ENCODE assay signal across 19 mouse cellular contexts in genomic region chr3:122408798-122409311, GRCm38 (mm10).
DNase-seq lines count a peak whose midpoint lies in the region; ATAC-seq and TF ChIP-seq lines count a peak whose summit lies in the region.
"Had no signal": no experiment of that assay in that cellular context is flagged by ENCODE, and none has a peak within 500 bp of the region (broad histone marks: within the 10 kb centered on the region; RNA-seq: fewer than 3 reads in every experiment).

No protein-coding gene starts in this region.

- WGBS in kidney, postnatal 0 days, result 27% methylated on average over 15 of the region's 15 CpGs
- 61% methylated on average over 15 of the region's 15 CpGs for WGBS in lung, embryonic 16.5 days
- 62% methylated on average over 15 of the region's 15 CpGs for WGBS in small intestine, adult 2 months
- 90% methylated on average over 15 of the region's 15 CpGs for WGBS in forebrain, embryonic 16.5 days

- no peak for TF ChIP-seq CTCF in kidney, postnatal 0 days (IDR thresholded peaks at IDR 0.05; ENCODE audit: low read depth)
- no peak for TF ChIP-seq CTCF in CH12.LX (conservative IDR thresholded peaks at IDR 0.05 in 1 of 2, IDR thresholded peaks at IDR 0.05 in 1 of 2; ENCODE audit: low read depth in 2 of 2, low read length in 2 of 2)
- TF ChIP-seq CTCF in small intestine, adult 2 months (IDR thresholded peaks at IDR 0.05; ENCODE audit: extremely low read depth, insufficient read length, insufficient replicate concordance, low read depth, low read length), result no peak

- no peaks in the 10 kb centered on the region for H3K9me3 ChIP-seq in kidney, postnatal 0 days (replicated peaks; ENCODE audit: low read length)
- no peaks in the 10 kb centered on the region for H3K9me3 ChIP-seq in CH12.LX (replicated peaks; ENCODE audit: low read length)
- H3K9me3 ChIP-seq in lung, embryonic 16.5 days (ENCODE audit: control insufficient read depth, low read length), result no peaks in the 10 kb centered on the region
- H3K9me3 ChIP-seq in forebrain, embryonic 16.5 days (ENCODE audit: control insufficient read depth, low read length), result no peaks in the 10 kb centered on the region
- H3K9me3 ChIP-seq: hindbrain, embryonic 15.5 days; limb, embryonic 15.5 days; lung, embryonic 15.5 days had no signal

- no peaks in the 10 kb centered on the region for H3K79me2 ChIP-seq in CH12.LX (replicated peaks; ENCODE audit: control insufficient read depth, extremely low read depth, insufficient read depth, poor library complexity, severe bottlenecking)

- TF ChIP-seq EP300 in CH12.LX (IDR thresholded peaks at IDR 0.05; ENCODE audit: low read length), result no peak; the same call in 1 of the 2 replicates

- H3K27ac ChIP-seq in kidney, postnatal 0 days, result no peak overlapping the region
- peak overlapping the region; percentile 97 for H3K27ac ChIP-seq in CH12.LX (ENCODE audit: insufficient read depth, low read depth)
- no peak overlapping the region for H3K27ac ChIP-seq in lung, embryonic 16.5 days (ENCODE audit: low read length)
- H3K27ac ChIP-seq in small intestine, adult 2 months (ENCODE audit: insufficient read depth, low read depth, low read length), result peak overlapping the region; percentile 39; the same call in 1 of the 2 replicates
- no peak overlapping the region for H3K27ac ChIP-seq in forebrain, embryonic 16.5 days (ENCODE audit: low read length)
- H3K27ac ChIP-seq: hindbrain, embryonic 15.5 days; limb, embryonic 15.5 days; lung, embryonic 15.5 days had no signal

- H3K4me3 ChIP-seq in kidney, postnatal 0 days (replicated peaks; ENCODE audit: low read depth, low read length), result no peak overlapping the region
- H3K4me3 ChIP-seq in CH12.LX (replicated peaks in 1 of 3; ENCODE audit: low read depth in 2 of 3, low read length in 2 of 3, poor library complexity in 1 of 3), result peak overlapping the region; percentile 26 to 51 (median 46)
- no peak overlapping the region for H3K4me3 ChIP-seq in lung, embryonic 16.5 days (ENCODE audit: low read length)
- H3K4me3 ChIP-seq in small intestine, adult 2 months (ENCODE audit: low read depth, low read length), result no peak overlapping the region; the same call in 1 of the 2 replicates
- no peak overlapping the region for H3K4me3 ChIP-seq in forebrain, embryonic 16.5 days (replicated peaks; ENCODE audit: low read length)
- H3K4me3 ChIP-seq: hindbrain, embryonic 15.5 days; limb, embryonic 15.5 days; lung, embryonic 15.5 days had no signal

- no peaks in the 10 kb centered on the region for H3K36me3 ChIP-seq in kidney, postnatal 0 days (ENCODE audit: insufficient read depth, low read length)
- no peaks in the 10 kb centered on the region for H3K36me3 ChIP-seq in CH12.LX (replicated peaks in 1 of 2; ENCODE audit: control insufficient read depth in 1 of 2, insufficient read depth in 1 of 2, low read length in 1 of 2)
- no peaks in the 10 kb centered on the region for H3K36me3 ChIP-seq in lung, embryonic 16.5 days (ENCODE audit: control insufficient read depth, insufficient read depth, low read length)
- no peaks in the 10 kb centered on the region for H3K36me3 ChIP-seq in small intestine, adult 2 months (ENCODE audit: control insufficient read depth, insufficient read depth, low read length)
- no peaks in the 10 kb centered on the region for H3K36me3 ChIP-seq in forebrain, embryonic 16.5 days (ENCODE audit: control insufficient read depth, insufficient read depth)
- H3K36me3 ChIP-seq: hindbrain, embryonic 15.5 days; limb, embryonic 15.5 days; lung, embryonic 15.5 days had no signal

- DNase-seq in kidney, postnatal 0 days (ENCODE audit: low spot score), result peak; percentile 62
- no peak for DNase-seq in kidney, adult 8-10 months
- DNase-seq in CH12.LX (ENCODE audit: extremely low read depth), result peak; percentile 50
- DNase-seq: cerebellum, postnatal 14 days; gastrocnemius, postnatal 10 days; heart, postnatal 14 days; midbrain, embryonic 14.5 days; right cerebral cortex, postnatal 14 days; thymus, adult 2 months had no signal

- H3K4me2 ChIP-seq in kidney, postnatal 0 days (ENCODE audit: low read length), result peak overlapping the region; percentile 32
- peak overlapping the region; percentile 89 for H3K4me2 ChIP-seq in CH12.LX (ENCODE audit: insufficient read depth, low read depth, poor library complexity, severe bottlenecking)
- 0 out of 2 replicates have a peak overlapping the region, but pooled peaks have one; percentile 2 for H3K4me2 ChIP-seq in lung, embryonic 16.5 days (ENCODE audit: low read depth, low read length)
- no peak overlapping the region for H3K4me2 ChIP-seq in forebrain, embryonic 16.5 days (ENCODE audit: low read length)
- H3K4me2 ChIP-seq: hindbrain, embryonic 15.5 days; limb, embryonic 15.5 days; lung, embryonic 15.5 days had no signal

- dilution Hi-C loops in CH12.LX (cut with MboI; ENCODE audit: extremely low pct_ligation_motif_present, extremely low pct_unique_long_range_greater_than_20kb, low sequenced_read_pairs), result no loop called here

- peak; percentile 40; the same call in 1 of the 2 replicates for TF ChIP-seq POLR2A in CH12.LX (IDR thresholded peaks at IDR 0.05; ENCODE audit: low read depth, low read length)
- TF ChIP-seq POLR2A in small intestine, adult 2 months (IDR thresholded peaks at IDR 0.05; ENCODE audit: low read depth, low read length), result no peak

- peak; percentile 79 for ATAC-seq in kidney, postnatal 0 days (replicated peaks; ENCODE audit: low FRiP score, low read depth)
- peak; percentile 78 for ATAC-seq in lung, embryonic 16.5 days (ENCODE audit: low read depth)
- no peak; the same call in 1 of the 2 replicates for ATAC-seq in granulocyte monocyte progenitor cell, adult 5-6 weeks (replicated peaks; ENCODE audit: poor library complexity, severe bottlenecking)
- ATAC-seq in forebrain, embryonic 16.5 days, result no peak
- ATAC-seq: activated CD4-positive, CD25-positive, alpha-beta regulatory T cell, adult 4 months; forebrain, embryonic 14.5 days; intestine, postnatal 0 days had no signal

- in situ Hi-C loops in CH12.LX (cut with MboI; ENCODE audit: low pct_ligation_motif_present, low pct_unique_long_range_greater_than_20kb, low sequenced_read_pairs), result no loop called here

- no peaks in the 10 kb centered on the region for H3K4me1 ChIP-seq in kidney, postnatal 0 days (replicated peaks; ENCODE audit: insufficient read depth, low read length)
- peaks cover 36 to 80% of the 10 kb centered on the region in 2 experiments for H3K4me1 ChIP-seq in CH12.LX (ENCODE audit: control insufficient read depth in 1 of 2, insufficient read depth in 2 of 2)
- peaks cover 6% of the 10 kb centered on the region; the same call in 1 of the 2 replicates for H3K4me1 ChIP-seq in lung, embryonic 16.5 days (replicated peaks; ENCODE audit: control insufficient read depth, insufficient read depth, low read length)
- peaks cover 14% of the 10 kb centered on the region for H3K4me1 ChIP-seq in small intestine, adult 2 months (ENCODE audit: control insufficient read depth, insufficient read depth, insufficient read length, low read length)
- no peaks in the 10 kb centered on the region; the same call in 1 of the 2 replicates for H3K4me1 ChIP-seq in forebrain, embryonic 16.5 days (replicated peaks; ENCODE audit: control insufficient read depth, insufficient read depth, low read length)

- no peak overlapping the region for H3K9ac ChIP-seq in kidney, postnatal 0 days (ENCODE audit: low read depth, low read length)
- peak overlapping the region; percentile 46 for H3K9ac ChIP-seq in CH12.LX (ENCODE audit: insufficient read depth, low read depth)
- H3K9ac ChIP-seq in lung, embryonic 16.5 days (ENCODE audit: low read length), result no peak overlapping the region
- H3K9ac ChIP-seq in forebrain, embryonic 16.5 days (replicated peaks; ENCODE audit: low read depth, low read length), result no peak overlapping the region
- H3K9ac ChIP-seq: hindbrain, embryonic 15.5 days; limb, embryonic 15.5 days; lung, embryonic 15.5 days had no signal

- no peaks in the 10 kb centered on the region for H3K27me3 ChIP-seq in kidney, postnatal 0 days (ENCODE audit: insufficient read depth, low read length)
- H3K27me3 ChIP-seq in CH12.LX (replicated peaks), result no peaks in the 10 kb centered on the region
- no peaks in the 10 kb centered on the region for H3K27me3 ChIP-seq in lung, embryonic 16.5 days (ENCODE audit: control insufficient read depth, insufficient read depth, low read depth, low read length)
- H3K27me3 ChIP-seq in small intestine, adult 2 months (ENCODE audit: control insufficient read depth, insufficient read depth, low read length), result no peaks in the 10 kb centered on the region
- no peaks in the 10 kb centered on the region for H3K27me3 ChIP-seq in forebrain, embryonic 16.5 days (replicated peaks; ENCODE audit: control insufficient read depth, insufficient read depth, low read length)
- H3K27me3 ChIP-seq: hindbrain, embryonic 15.5 days; lung, embryonic 15.5 days had no signal

- no peak for TF ChIP-seq RAD21 in CH12.LX (IDR thresholded peaks at IDR 0.05; ENCODE audit: low read depth, low read length)

TF ChIP-seq in CH12.LX, 34 proteins besides CTCF, POLR2A, EP300 and RAD21 (continues in another document):
- TF ChIP-seq TCF12 (IDR thresholded peaks at IDR 0.05; ENCODE audit: low read depth, low read length), result peak; percentile 47; the same call in 1 of the 2 replicates
- TF ChIP-seq ZMIZ1 (IDR thresholded peaks at IDR 0.05; ENCODE audit: low read depth, low read length), result no peak
- TF ChIP-seq MAX (IDR thresholded peaks at IDR 0.05; ENCODE audit: low read length), result peak; percentile 68
- TF ChIP-seq MYC (IDR thresholded peaks at IDR 0.05; ENCODE audit: low read depth, low read length), result peak; percentile 32; the same call in 1 of the 2 replicates
- no peak for TF ChIP-seq HCFC1 (IDR thresholded peaks at IDR 0.05; ENCODE audit: low read depth, low read length)
- TF ChIP-seq SMC3 (IDR thresholded peaks at IDR 0.05; ENCODE audit: low read depth, low read length), result no peak; the same call in 1 of the 2 replicates
- TF ChIP-seq MEF2A (IDR thresholded peaks at IDR 0.05; ENCODE audit: borderline replicate concordance, low read depth, low read length), result peak; percentile 27; the same call in 1 of the 2 replicates
- no peak for TF ChIP-seq PAX5 (IDR thresholded peaks at IDR 0.05; ENCODE audit: low read length)
- no peak for TF ChIP-seq JUN (IDR thresholded peaks at IDR 0.05; ENCODE audit: insufficient read depth, low read depth, low read length)
- no peak for TF ChIP-seq MAFK (IDR thresholded peaks at IDR 0.05; ENCODE audit: insufficient replicate concordance, low read length)
- no peak for TF ChIP-seq NRF1 (IDR thresholded peaks at IDR 0.05; ENCODE audit: low read depth, low read length)
- TF ChIP-seq MXI1 (IDR thresholded peaks at IDR 0.05; ENCODE audit: low read depth, low read length), result no peak
- TF ChIP-seq NELFE (IDR thresholded peaks at IDR 0.05; ENCODE audit: low read depth, low read length), result no peak; the same call in 1 of the 2 replicates
- TF ChIP-seq TBP (conservative IDR thresholded peaks at IDR 0.05; ENCODE audit: low read depth, low read length), result peak; percentile 65; the same call in 1 of the 2 replicates
- TF ChIP-seq USF2 (conservative IDR thresholded peaks at IDR 0.05; ENCODE audit: low read depth, low read length), result peak; percentile 29
- TF ChIP-seq USF1 (IDR thresholded peaks at IDR 0.05; ENCODE audit: low read depth, low read length), result no peak; the same call in 1 of the 2 replicates
- TF ChIP-seq E2F4 (IDR thresholded peaks at IDR 0.05; ENCODE audit: insufficient replicate concordance, low read depth, low read length), result no peak

Comparison
In these comparisons a context has a peak if more than half of its experiments do, and no peak if none do; other contexts are left out.
1. DNase-seq: peak in kidney, postnatal 0 days (single experiment) and CH12.LX (single experiment); none in kidney, adult 8-10 months (0 of 2).
2. ATAC-seq: peak in kidney, postnatal 0 days (single experiment) and lung, embryonic 16.5 days (single experiment); none in granulocyte monocyte progenitor cell, adult 5-6 weeks (single experiment) and forebrain, embryonic 16.5 days (single experiment).
3. H3K27ac ChIP-seq: peak in CH12.LX (single experiment) and small intestine, adult 2 months (single experiment); none in kidney, postnatal 0 days (single experiment), lung, embryonic 16.5 days (single experiment) and forebrain, embryonic 16.5 days (single experiment).
4. H3K4me3 ChIP-seq: peak in CH12.LX (3 of 3); none in kidney, postnatal 0 days (single experiment), lung, embryonic 16.5 days (single experiment), small intestine, adult 2 months (single experiment) and forebrain, embryonic 16.5 days (single experiment).